Mouse (Mus musculus) G1E (cell line): Measurements from ENCODE around the gene Bud13. TPM values are rescaled to one million over a fixed set of nuclear protein-coding genes. Genes with fewer than 3 reads are reported as not detected.

ENCODE experiments used
- ATAC-seq: 2 replicates; pipeline ENCODE4 v1.8.0; 2016; ENCODE audit warnings: mild to moderate bottlenecking; ENCODE audit not compliant: insufficient number of reproducible peaks, poor library complexity, low FRiP score, severe bottlenecking; ENCODE audit errors: extremely low read depth
- DNase-seq: peaks from one replicate; pipeline ENCODE4 v3.0.0; 2012; ENCODE audit warnings: low spot score
- H3K27me3 ChIP-seq: 2 replicates; pipeline ENCODE4 v1.6.1; 2012; ENCODE audit warnings: mild to moderate bottlenecking, low read length, inconsistent platforms; ENCODE audit not compliant: insufficient read depth
- H3K36me3 ChIP-seq: replicated peaks from 2 replicates; pipeline ENCODE3; 2012; ENCODE audit warnings: mild to moderate bottlenecking, inconsistent platforms
- H3K4me1 ChIP-seq: 2 replicates; pipeline ENCODE4 v1.6.1; 2012; ENCODE audit warnings: low read depth, low read length, inconsistent platforms, mixed read lengths; ENCODE audit not compliant: insufficient read depth
- H3K4me3 ChIP-seq: 2 replicates; pipeline ENCODE4 v1.5.1; 2012; ENCODE audit warnings: low read depth, mild to moderate bottlenecking, inconsistent platforms, low read length, moderate library complexity, mixed read lengths
- H3K9me3 ChIP-seq: replicated peaks from 2 replicates; pipeline ENCODE4 v1.6.1; 2012; ENCODE audit warnings: inconsistent platforms
- CTCF ChIP-seq: IDR thresholded peaks from 2 replicates; pipeline ENCODE4 v1.5.1; 2012; ENCODE audit warnings: low read depth, low read length, inconsistent platforms, mixed read lengths
- GATA1 ChIP-seq: IDR thresholded peaks from 2 replicates; pipeline ENCODE4 v1.6.1; 2012; ENCODE audit warnings: borderline replicate concordance, low read length, inconsistent platforms, mixed read lengths
- GATA2 ChIP-seq: IDR thresholded peaks from 2 replicates; pipeline ENCODE4 v1.6.1; 2012; ENCODE audit warnings: low read depth, low read length, inconsistent platforms, borderline replicate concordance
- POLR2AphosphoS5 ChIP-seq: IDR thresholded peaks from 2 replicates; pipeline ENCODE4 v1.6.1; 2012; ENCODE audit warnings: low read depth, low read length, inconsistent platforms; ENCODE audit not compliant: insufficient replicate concordance
- TAL1 ChIP-seq: conservative IDR thresholded peaks from 2 replicates; pipeline ENCODE4 v1.6.1; 2012; ENCODE audit warnings: low read depth, low read length, inconsistent platforms, mixed read lengths
- polyA plus RNA-seq: library from polyadenylated mRNA; stranded (reverse); fragments of >175 nt; gene quantifications from 2 replicates; pipeline ENCODE4 v1.2.3, GENCODE M21; 2012
- total RNA-seq, 2 experiments: library from RNA; stranded (forward) in 1 of 2; stranded (reverse) in 1 of 2; fragments of 200-1000 nt in 1 of 2; fragments of >200 nt in 1 of 2; fragmentation: Nextera tagmentation in 1 of 2; gene quantifications; 2 replicates each; pipeline ENCODE4 v1.2.3; 2014 to 2017

Gene Bud13
- 22.6 and 27.6 TPM in 2 replicates for total RNA-seq (2014; fragmentation: Nextera tagmentation)
- 18.2 and 19.8 TPM in 2 replicates for total RNA-seq (2017)
- polyA plus RNA-seq: 20.1 and 23.4 TPM in 2 replicates

GRCm38 (mm10) chr9:46282631-46283436 is at the start of gene Bud13:
TSS of gene Bud13 (plus strand) at chr9:46283008.
- H3K9me3 ChIP-seq: no peaks in the 10 kb centered on the region
- ATAC-seq (peak; percentile 86), DNase-seq (peak; percentile 89)
- no peaks in the 10 kb centered on the region for H3K27me3 ChIP-seq
- peaks cover 27% of the 10 kb centered on the region for H3K4me1 ChIP-seq
- peaks cover 66% of the 10 kb centered on the region for H3K36me3 ChIP-seq
- peak within 1 kb of the TSS; percentile 92 for H3K4me3 ChIP-seq
- TF ChIP-seq POLR2AphosphoS5: no peak; the same call in 1 of the 2 replicates
- TF ChIP-seq GATA1: no peak
- TF ChIP-seq TAL1: no peak
- peak; percentile 28; the same call in 1 of the 2 replicates for TF ChIP-seq CTCF
- no peak for TF ChIP-seq GATA2

GRCm38 (mm10) chr9:46235196-46235595 is 47.6 kb upstream of the Bud13 start:
- Histone ChIP-seq H3K4me3 (no peak overlapping the region), H3K27me3 (peaks cover 62% of the 10 kb centered on the region), H3K9me3 (no peaks in the 10 kb centered on the region), H3K4me1 (peaks cover 42% of the 10 kb centered on the region), H3K36me3 (no peaks in the 10 kb centered on the region)
- ATAC-seq (no peak), DNase-seq (no peak)
- TF ChIP-seq TAL1 (no peak), CTCF (no peak), GATA1 (no peak), GATA2 (no peak), POLR2AphosphoS5 (no peak)

GRCm38 (mm10) chr9:46235596-46235648 is 47.4 kb upstream of the Bud13 start, which contains the start of gene Apoc3:
TSS of gene Apoc3 (minus strand) at chr9:46235636.
- Histone ChIP-seq H3K4me1 (peaks cover 41% of the 10 kb centered on the region), H3K9me3 (no peaks in the 10 kb centered on the region), H3K27me3 (peaks cover 64% of the 10 kb centered on the region), H3K36me3 (no peaks in the 10 kb centered on the region), H3K4me3 (no peak within 1 kb of the TSS)
- ATAC-seq (no peak), DNase-seq (no peak)
- TF ChIP-seq POLR2AphosphoS5 (no peak), GATA2 (no peak), TAL1 (no peak)

- peaks cover 41% of the 10 kb centered on the region for H3K4me1 ChIP-seq
- H3K27me3 ChIP-seq: peaks cover 66% of the 10 kb centered on the region
- ATAC-seq: no peak
- TF ChIP-seq TAL1: no peak
- no peak for TF ChIP-seq GATA1
- no peak for TF ChIP-seq CTCF
- no peak for TF ChIP-seq GATA2
- no peak for TF ChIP-seq POLR2AphosphoS5
- no peak for DNase-seq
- H3K36me3 ChIP-seq: no peaks in the 10 kb centered on the region
- no peak overlapping the region for H3K4me3 ChIP-seq
- H3K9me3 ChIP-seq: no peaks in the 10 kb centered on the region
Observed at GRCm38 (mm10) chr9:46235649-46236048, 47.2 kb upstream of the Bud13 start.

GRCm38 (mm10) chr9:46238850-46239249 is 44.0 kb upstream of the Bud13 start:
- Histone ChIP-seq H3K36me3 (no peaks in the 10 kb centered on the region), H3K9me3 (no peaks in the 10 kb centered on the region), H3K27me3 (peaks cover 83% of the 10 kb centered on the region), H3K4me3 (no peak overlapping the region), H3K4me1 (peaks cover 33% of the 10 kb centered on the region)
- DNase-seq (no peak), ATAC-seq (no peak)
- TF ChIP-seq TAL1 (no peak), POLR2AphosphoS5 (no peak), GATA1 (no peak), CTCF (no peak), GATA2 (no peak)

- H3K27me3 ChIP-seq: peaks cover 77% of the 10 kb centered on the region
- no peak for DNase-seq
- ATAC-seq: no peak
- no peak within 1 kb of the TSS for H3K4me3 ChIP-seq
- H3K36me3 ChIP-seq: no peaks in the 10 kb centered on the region
- TF ChIP-seq GATA1 (no peak), POLR2AphosphoS5 (no peak), CTCF (no peak), TAL1 (no peak), GATA2 (no peak)
- H3K9me3 ChIP-seq: no peaks in the 10 kb centered on the region
- peaks cover 28% of the 10 kb centered on the region for H3K4me1 ChIP-seq
Observed at GRCm38 (mm10) chr9:46240526-46241153, 42.2 kb upstream of the Bud13 start, which contains the start of gene Apoa4. TSS of gene Apoa4 (plus strand) at chr9:46240696.
